Mouse (Mus musculus): ENCODE data around the gene Ttc7b.

DNA sequence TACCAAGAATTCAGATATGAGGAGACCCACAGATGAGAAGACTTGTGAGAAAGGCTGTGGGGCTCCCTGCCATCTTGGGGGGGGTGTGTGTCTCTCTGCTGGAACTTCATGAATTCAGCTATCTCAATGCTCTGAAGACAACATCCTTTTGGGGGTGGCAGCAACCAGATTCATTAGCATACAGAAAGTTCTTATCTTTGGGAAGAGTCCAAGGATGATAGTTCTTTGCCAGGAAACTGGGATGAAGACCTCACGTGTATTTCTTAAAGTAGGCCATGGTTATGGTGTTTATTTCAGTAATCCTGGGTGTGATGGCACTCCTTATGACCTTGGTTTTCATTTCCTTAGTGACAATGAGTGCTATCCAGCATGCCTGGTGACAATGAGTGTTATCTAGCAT, 11.1 kb upstream of the Ttc7b start:
- TF ChIP-seq CTCF (IDR thresholded peaks at IDR 0.05) (no peak), EP300 (IDR thresholded peaks at IDR 0.05) (peak; percentile 56)
